Mouse (Mus musculus) liver, postnatal 0 days (tissue): ENCODE data around the gene Igfals. TPM values are rescaled to one million over a fixed set of nuclear protein-coding genes. Genes with fewer than 3 reads are reported as not detected.
A peak's percentile ranks its signal among the peaks of the same experiment; 100 is the strongest.

Experiments used
- ATAC-seq: fragments of 200-750 bp; cut with Nextera tagmentation; 2 replicates; pipeline ENCODE4 v1.8.0; 2017; ENCODE audit warnings: mild to moderate bottlenecking, moderate library complexity
- DNase-seq: peaks from one replicate; pipeline ENCODE4 v3.0.0-alpha.2; 2016
- H3K27ac ChIP-seq: fragments of 300-500 bp; sonication (generic); 2 replicates; pipeline ENCODE4 v1.5.1; 2014; ENCODE audit warnings: antibody characterized with exemption, moderate library complexity, mild to moderate bottlenecking, low read depth
- H3K27me3 ChIP-seq: fragments of 300-500 bp; sonication (generic); 2 replicates; pipeline ENCODE4 v1.6.1; 2014; ENCODE audit warnings: low read length, control low read depth, mixed read lengths; ENCODE audit not compliant: insufficient read depth
- H3K36me3 ChIP-seq: fragments of 300-500 bp; sonication (generic); replicated peaks from 2 replicates; pipeline ENCODE4 v1.6.1; 2014; ENCODE audit warnings: mild to moderate bottlenecking, control low read depth, low read length, moderate library complexity, mixed read lengths; ENCODE audit not compliant: insufficient read depth
- H3K4me1 ChIP-seq: fragments of 300-500 bp; sonication (generic); 2 replicates; pipeline ENCODE4 v1.6.1; 2014; ENCODE audit warnings: antibody characterized with exemption, mild to moderate bottlenecking, control low read depth; ENCODE audit not compliant: insufficient read depth
- H3K4me2 ChIP-seq: fragments of 300-500 bp; sonication (generic); 2 replicates; pipeline ENCODE4 v1.6.1; 2014; ENCODE audit warnings: low read depth, mild to moderate bottlenecking, low read length, moderate library complexity, mixed read lengths
- H3K4me3 ChIP-seq: fragments of 300-500 bp; sonication (generic); 2 replicates; pipeline ENCODE4 v1.5.1; 2014; ENCODE audit warnings: low read depth, low read length
- H3K9ac ChIP-seq: fragments of 300-500 bp; sonication (generic); replicated peaks from 2 replicates; pipeline ENCODE4 v1.6.1; 2014; ENCODE audit warnings: mild to moderate bottlenecking, moderate library complexity
- H3K9me3 ChIP-seq: fragments of 300-500 bp; sonication (generic); 2 replicates; pipeline ENCODE4 v1.6.1; 2016; ENCODE audit warnings: mild to moderate bottlenecking, control low read depth, low read length, mixed read lengths
- CTCF ChIP-seq: sonication (generic); IDR thresholded peaks from 2 replicates; pipeline ENCODE4 v1.5.1; 2016; ENCODE audit warnings: antibody characterized with exemption, low read depth
- EP300 ChIP-seq: IDR thresholded peaks from 2 replicates; pipeline ENCODE4 v1.6.1; 2016; ENCODE audit warnings: antibody characterized with exemption, low read depth, mild to moderate bottlenecking
- WGBS: fragments of 180-500 bp; shearing (Covaris S2); extraction: QIAGEN DNeasy Blood & Tissue Kit; methylation state at CpG from one replicate; pipeline ENCODE4 v1.1.7; 2014; ENCODE audit not compliant: insufficient replicate concordance; 5-methylcytosine and 5-hydroxymethylcytosine counted together
- polyA plus RNA-seq: library from polyadenylated mRNA; unstranded; fragments of >200 nt; fragmentation: Nextera tagmentation; extraction: Ambion mirVana; gene quantifications from 2 replicates; pipeline ENCODE4 v1.2.1, GENCODE M21; 2015

The Igfals gene
- polyA plus RNA-seq, 1 experiment from 2014 or later: 32.4 TPM

- Histone ChIP-seq H3K4me2 (peak overlapping the region; percentile 48), H3K9ac (no peak overlapping the region), H3K9me3 (no peaks in the 10 kb centered on the region), H3K36me3 (peaks cover 78% of the 10 kb centered on the region), H3K27me3 (no peaks in the 10 kb centered on the region), H3K27ac (peak overlapping the region; percentile 88), H3K4me1 (peaks cover 29% of the 10 kb centered on the region), H3K4me3 (no peak overlapping the region)
- ATAC-seq (peak; percentile 93), DNase-seq (peak; percentile 82)
- 63% methylated on average over 6 of the region's 6 CpGs for WGBS
- peak; percentile 95 for TF ChIP-seq EP300
- TF ChIP-seq CTCF: no peak
Measured at GRCm38 (mm10) chr17:24858967-24859366, 6.8 kb upstream of the Igfals start.

- peak overlapping the region; percentile 88 for H3K27ac ChIP-seq
- peak; percentile 77 for ATAC-seq
- H3K27me3 ChIP-seq: no peaks in the 10 kb centered on the region
- H3K4me2 ChIP-seq: peak overlapping the region; percentile 55
- H3K9me3 ChIP-seq: no peaks in the 10 kb centered on the region
- peaks cover 82% of the 10 kb centered on the region for H3K36me3 ChIP-seq
- WGBS: 85% methylated on average over 8 of the region's 8 CpGs
- H3K4me3 ChIP-seq: no peak overlapping the region
- peak; percentile 61 for DNase-seq
- TF ChIP-seq EP300 (no peak), CTCF (peak; percentile 22; the same call in 1 of the 2 replicates)
- peak overlapping the region; percentile 47 for H3K9ac ChIP-seq
- peaks cover 29% of the 10 kb centered on the region for H3K4me1 ChIP-seq
Measured at GRCm38 (mm10) chr17:24860076-24860475, 5.7 kb upstream of the Igfals start.

DNA sequence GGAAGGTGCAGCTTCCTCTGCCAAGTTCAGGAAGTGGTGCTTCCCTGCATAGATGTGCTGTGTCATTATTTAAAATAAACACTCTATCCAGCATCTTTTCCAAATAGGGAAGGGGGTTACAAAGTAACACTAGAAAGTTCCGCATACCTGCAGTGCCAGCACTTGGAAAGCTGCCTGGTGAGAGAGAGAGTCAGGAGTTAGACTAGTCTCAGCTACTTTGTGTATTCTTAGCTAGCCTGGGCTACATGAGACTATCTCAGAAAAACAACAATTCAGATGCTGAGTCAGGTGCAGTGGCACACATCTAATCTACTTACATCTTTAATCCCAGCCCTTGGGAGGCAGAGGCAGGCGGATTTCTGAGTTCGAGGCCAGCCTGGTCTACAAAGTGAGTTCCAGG lies 4.0 kb upstream of the Igfals start:
- ATAC-seq (no peak), DNase-seq (no peak)
- no peak overlapping the region for H3K4me2 ChIP-seq
- TF ChIP-seq CTCF: no peak
- no peak for TF ChIP-seq EP300
- H3K4me3 ChIP-seq: no peak overlapping the region
- no peak overlapping the region for H3K27ac ChIP-seq
- H3K4me1 ChIP-seq: peaks cover 29% of the 10 kb centered on the region
- H3K9ac ChIP-seq: no peak overlapping the region
- WGBS: 89% methylated on average over 3 of the region's 3 CpGs
- no peaks in the 10 kb centered on the region for H3K9me3 ChIP-seq
- H3K36me3 ChIP-seq: peaks cover 72% of the 10 kb centered on the region
- H3K27me3 ChIP-seq: no peaks in the 10 kb centered on the region

DNA sequence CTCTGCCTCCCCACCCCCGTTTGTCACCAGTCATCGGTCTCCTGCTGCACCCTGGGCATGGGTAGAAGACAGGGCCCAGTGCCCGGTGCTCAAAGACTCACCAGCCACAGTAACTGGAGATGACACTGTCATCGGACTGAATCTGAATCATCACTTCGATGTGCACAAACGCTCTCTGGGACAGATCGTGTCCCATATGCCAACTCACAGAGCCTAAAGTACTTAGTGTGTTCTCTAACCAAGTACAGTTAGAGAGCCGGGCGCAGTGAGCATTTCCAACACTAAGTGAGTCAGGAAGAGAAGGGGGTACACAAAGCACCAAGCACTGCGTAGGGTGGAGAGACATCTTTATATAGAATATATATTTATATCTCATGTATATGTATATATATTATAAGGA lies 2.1 kb downstream of the Igfals start:
- 92% methylated on average over 10 of the region's 10 CpGs for WGBS
- Histone ChIP-seq H3K9ac (no peak overlapping the region), H3K4me3 (no peak overlapping the region), H3K36me3 (peaks cover 27% of the 10 kb centered on the region), H3K9me3 (no peaks in the 10 kb centered on the region), H3K4me2 (no peak overlapping the region), H3K4me1 (no peaks in the 10 kb centered on the region; the same call in 1 of the 2 replicates), H3K27me3 (no peaks in the 10 kb centered on the region), H3K27ac (no peak overlapping the region)
- ATAC-seq: no peak
- no peak for TF ChIP-seq CTCF
- DNase-seq: no peak

DNA sequence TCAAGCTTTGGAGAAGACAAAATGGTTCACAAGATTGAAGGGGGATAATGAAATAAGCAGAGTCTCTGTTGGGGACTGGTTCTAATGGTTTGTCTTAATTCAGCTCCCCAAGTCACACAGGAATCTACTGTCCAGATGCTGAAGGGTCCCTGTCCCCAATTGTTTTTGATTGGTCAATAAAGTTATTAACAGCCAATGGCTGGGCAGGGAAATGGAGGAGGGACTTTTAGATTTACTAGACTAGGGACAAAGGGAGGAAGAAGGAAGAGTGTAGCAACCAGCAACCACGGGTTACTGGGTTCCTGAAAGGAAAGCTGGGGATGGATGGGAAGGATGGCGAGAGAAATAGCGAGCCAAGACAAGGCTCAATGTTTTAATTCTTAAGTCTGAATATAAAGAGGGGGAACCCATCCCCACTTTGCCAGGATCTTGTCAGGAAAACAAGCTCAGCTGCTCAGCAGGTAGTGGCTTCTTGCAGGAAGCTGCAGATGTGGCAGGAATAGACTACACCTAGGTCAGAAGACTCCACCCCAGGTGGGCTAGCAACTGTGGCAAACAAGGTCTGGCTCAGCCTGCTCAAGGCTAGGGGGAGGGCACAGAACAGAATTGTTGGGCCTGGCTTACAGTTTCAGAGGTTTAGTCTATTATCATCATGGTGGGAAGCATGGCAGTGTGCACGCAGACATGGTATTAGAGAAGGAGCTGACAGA lies 8.1 kb downstream of the Igfals start:
- DNase-seq (no peak), ATAC-seq (no peak)
- Histone ChIP-seq H3K4me3 (no peak overlapping the region), H3K9ac (no peak overlapping the region), H3K4me2 (no peak overlapping the region), H3K27ac (no peak overlapping the region), H3K9me3 (no peaks in the 10 kb centered on the region), H3K36me3 (no peaks in the 10 kb centered on the region), H3K27me3 (no peaks in the 10 kb centered on the region), H3K4me1 (peaks cover 11% of the 10 kb centered on the region)
- no peak for TF ChIP-seq CTCF
- 42% methylated on average over 4 of the region's 4 CpGs for WGBS

- 47% methylated on average over 1 of the region's 1 CpGs for WGBS
- Histone ChIP-seq H3K9ac (no peak overlapping the region), H3K4me1 (peaks cover 11% of the 10 kb centered on the region), H3K36me3 (no peaks in the 10 kb centered on the region), H3K27ac (no peak overlapping the region), H3K27me3 (no peaks in the 10 kb centered on the region), H3K4me2 (no peak overlapping the region), H3K9me3 (no peaks in the 10 kb centered on the region), H3K4me3 (no peak overlapping the region)
- TF ChIP-seq EP300: no peak
- no peak for TF ChIP-seq CTCF
- DNase-seq (no peak), ATAC-seq (no peak)
Measured at GRCm38 (mm10) chr17:24874405-24874745, 8.6 kb downstream of the Igfals start.
